Mouse (Mus musculus) embryo, embryonic 11 days (tissue): ENCODE results near the gene Gmpr2.
A peak's percentile ranks its signal among the peaks of the same experiment; 100 is the strongest.

ENCODE experiments used
- DNase-seq: peaks from one replicate; pipeline ENCODE4 v3.0.0-alpha.2; 2015

The Gmpr2 gene

GRCm38 (mm10) chr14:55671833-55672740, at the start of gene Gmpr2, which contains the start of gene Nedd8:
TSS of gene Gmpr2 (plus strand) at chr14:55671941.
TSS of gene Nedd8 (minus strand) at chr14:55672124.
- peak; percentile 96 for DNase-seq

DNA sequence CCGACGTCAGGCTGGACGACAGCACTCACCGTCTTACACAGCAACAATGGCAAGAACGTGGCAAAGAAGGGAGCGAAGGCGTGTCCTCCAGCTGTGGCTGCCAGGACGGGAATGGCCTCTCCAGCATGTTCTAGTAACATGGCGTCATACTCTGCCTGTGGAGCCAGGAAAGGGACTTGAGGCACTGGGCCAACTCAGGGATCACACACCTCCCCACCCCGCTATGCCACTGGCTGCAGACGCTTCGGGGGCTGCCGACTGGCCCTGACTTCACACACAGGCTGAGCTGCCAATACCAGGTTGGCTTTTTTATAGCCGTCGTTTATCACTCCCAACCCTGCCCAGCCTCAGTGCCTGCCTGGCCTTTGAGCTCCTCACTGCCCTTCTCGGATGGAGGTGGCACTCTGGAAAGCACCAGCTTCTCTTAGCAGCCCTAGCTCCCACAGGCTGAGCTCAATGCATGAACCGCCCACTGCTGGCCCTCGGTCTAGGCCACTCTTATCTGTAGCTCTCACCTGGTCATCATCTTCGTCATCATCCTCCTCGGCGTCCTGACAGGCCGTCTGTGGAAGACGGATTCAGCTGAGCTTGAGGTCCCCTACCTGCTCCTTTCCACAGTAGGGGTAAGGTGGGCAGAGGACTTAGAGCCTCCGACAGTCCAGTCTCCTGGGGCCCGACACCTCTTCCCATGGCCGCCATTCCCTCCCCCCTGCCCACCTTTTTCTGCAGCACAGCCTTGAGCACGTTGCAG, 43.5 kb upstream of the Gmpr2 start:
- DNase-seq, result no peak

DNA sequence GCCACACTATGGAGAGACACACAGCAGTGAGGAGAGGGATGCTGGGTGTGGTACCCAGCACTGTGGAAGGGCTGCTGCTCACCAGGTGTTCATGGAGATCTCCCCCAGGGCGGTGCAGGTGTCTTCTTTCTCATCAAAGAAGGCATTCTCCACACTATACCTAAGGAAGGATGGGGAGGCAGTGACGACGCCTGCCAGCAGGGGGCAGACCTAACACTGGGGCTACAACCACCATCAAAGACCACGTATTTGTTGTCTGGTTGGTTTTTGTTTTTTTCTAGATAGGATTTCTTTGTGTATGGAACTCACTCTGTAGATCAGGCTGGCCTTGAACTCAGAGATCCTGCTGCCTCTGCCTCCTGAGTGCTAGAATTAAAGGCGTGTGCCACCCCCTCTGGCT, 42.4 kb upstream of the Gmpr2 start:
- DNase-seq, result peak; percentile 31

GRCm38 (mm10) chr14:55634874-55635522, 36.7 kb upstream of the Gmpr2 start:
- no peak for DNase-seq

GRCm38 (mm10) chr14:55635523-55636007, 36.2 kb upstream of the Gmpr2 start, which contains the start of gene Ipo4:
TSS of gene Ipo4 (minus strand) at chr14:55635957.
- peak; percentile 95 for DNase-seq

DNA sequence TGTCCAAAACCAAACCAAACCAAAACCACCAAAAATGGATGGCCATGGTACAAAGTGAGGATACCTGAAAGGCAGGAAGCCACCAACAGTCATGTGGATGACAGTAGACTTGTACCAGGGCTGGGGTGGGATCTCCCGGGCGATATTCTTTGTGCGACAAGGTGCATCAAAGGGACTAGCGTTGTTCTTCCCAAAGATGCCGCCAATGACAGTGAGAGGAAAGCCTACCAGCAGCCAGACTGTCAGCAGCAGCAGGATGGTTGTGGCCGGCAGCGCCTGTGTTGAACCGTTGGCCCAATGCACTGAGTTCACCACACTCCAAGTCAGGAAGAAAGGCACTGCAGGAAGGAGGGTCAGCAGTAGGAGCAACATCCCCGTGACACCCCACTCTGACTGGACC, 33.9 kb upstream of the Gmpr2 start, which contains the start of gene Gm49378:
Gene Gm49378, minus strand, starts transcription at position 101 of the 400 bp plus-strand sequence.
- DNase-seq, result no peak

- no peak for DNase-seq
Measured at GRCm38 (mm10) chr14:55640816-55641215, 30.9 kb upstream of the Gmpr2 start.

DNA sequence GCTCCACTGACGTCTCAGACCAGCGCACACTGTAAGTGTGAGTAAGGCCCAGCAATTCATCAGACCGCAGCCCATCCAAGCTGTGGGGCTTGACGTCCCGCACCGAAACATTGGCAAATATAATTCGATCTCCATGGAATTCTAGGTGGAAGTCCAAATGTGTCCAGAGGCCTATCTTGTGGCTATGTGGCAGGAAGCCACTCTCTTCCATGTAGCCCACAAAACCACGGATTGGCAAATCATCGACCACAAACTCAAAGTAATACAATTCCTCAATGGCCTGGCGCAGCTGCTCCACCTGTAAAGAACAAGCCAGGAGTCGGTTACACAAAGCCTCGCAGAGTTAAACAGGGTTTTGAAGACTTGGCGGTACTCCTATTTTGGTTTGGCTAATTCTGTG, 30.4 kb upstream of the Gmpr2 start:
- DNase-seq, result no peak

DNA sequence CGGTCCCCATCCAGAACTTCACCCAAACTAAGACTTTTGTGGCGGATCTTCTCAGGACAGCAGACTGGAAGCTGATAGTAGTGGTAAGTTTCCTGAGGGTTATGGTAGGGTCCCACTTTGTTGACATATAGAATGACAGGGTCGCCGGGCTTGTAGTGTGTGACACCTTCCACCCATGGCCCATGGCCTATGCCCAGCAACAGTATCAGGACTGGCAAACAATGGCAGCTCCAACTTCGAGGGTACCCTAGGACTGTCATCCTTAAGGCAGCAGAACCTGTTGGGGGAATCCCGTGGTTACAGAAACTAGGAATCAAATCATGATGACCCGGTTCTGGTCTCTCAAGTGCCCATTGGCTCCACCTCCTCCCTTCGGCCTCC, 29.1 kb upstream of the Gmpr2 start:
- no peak for DNase-seq

DNA sequence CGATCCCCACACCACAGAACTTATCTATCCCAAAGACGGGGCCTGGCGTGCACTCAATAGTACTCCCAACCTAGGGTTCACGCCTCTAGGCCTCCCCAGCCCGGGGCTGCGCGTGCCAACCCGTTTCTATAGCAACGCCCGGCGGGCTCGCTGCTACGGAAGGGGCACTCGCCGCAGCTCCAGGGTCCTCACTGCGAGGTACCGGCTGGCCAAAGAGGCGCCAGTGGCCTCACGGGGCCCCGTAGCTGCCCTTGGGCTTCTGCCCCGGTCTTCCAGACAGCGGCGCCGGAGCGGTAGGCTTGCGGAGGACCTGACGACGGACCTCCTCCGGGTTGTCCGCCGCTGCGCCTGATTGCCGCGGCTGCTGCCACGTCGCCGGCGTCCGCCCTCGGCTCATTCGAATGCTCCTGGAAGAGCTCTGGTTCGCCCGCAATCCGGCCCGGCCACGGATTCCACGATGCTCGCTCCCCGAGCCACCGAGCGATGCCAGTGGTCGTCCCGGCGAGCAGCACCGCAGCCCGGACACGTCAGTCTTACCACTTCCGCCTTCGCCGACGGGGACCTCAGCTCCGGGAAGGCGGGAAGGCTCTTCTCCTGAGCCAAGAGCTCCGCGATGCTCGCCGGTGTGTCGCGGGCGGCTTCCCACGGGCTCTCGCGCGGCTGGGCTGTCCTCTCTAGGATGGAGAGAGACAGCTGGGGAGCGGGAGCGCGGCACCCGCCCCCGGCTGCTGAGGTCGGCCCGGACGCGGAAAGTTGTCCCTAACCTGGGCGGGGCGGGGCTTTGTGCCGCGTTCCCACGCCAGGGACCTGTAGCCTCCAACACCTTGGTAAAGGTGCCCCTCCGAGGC, 28.5 kb upstream of the Gmpr2 start, which contains the start of gene Tm9sf1:
Gene Tm9sf1, minus strand, starts transcription at position 747 of the 848 bp plus-strand sequence.
- DNase-seq, result peak; percentile 92

DNA sequence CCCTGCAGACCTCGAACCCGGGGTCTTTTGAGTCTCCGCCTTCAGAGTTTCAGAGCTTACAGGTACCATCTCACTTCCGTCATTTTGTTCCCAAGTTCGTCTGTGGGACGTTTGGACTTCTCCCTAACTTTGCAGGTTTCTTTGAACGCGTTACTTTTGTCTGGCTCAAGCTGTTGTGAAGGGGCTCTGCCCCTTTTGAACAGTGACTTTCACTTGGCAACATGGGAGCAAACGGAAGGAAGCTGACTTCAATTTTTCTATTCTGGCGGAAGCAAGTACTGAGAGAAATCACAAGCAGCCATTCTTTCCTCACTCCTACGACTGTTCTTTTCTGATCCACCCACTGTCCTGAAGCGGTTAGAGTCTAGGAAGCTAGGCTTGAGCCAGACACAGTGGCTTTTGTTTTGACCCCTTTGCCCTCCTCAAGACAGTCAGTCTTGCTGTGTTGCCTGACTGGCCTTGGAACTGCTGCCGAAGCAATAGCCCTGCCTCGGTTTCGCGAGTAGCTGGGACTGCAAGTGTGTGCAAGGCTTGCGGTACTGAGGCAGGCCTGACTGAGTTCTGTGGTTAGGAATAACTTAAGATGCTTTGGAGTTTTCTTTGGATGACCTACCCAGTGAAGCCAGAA, 27.4 kb upstream of the Gmpr2 start:
- DNase-seq, result peak; percentile 22

DNA sequence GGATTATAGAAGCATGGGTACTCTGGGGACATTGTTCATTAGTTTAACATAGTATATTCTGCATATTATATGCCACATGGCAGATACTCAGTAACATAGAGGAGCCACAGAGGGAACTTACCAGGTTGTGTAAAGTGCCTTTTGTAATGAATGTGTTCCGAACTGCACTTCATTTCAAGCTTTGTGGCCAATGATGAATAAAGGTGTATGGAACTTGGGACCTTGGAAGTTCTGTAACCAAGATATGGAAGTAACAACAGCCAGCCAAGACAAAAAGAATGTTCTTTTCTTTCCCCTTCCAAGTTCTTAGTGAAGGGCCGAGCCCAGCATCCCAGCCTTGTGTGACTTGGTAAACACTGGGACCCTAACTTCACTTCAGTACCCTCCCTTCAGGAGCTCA, 21.9 kb upstream of the Gmpr2 start, which contains the start of gene Tssk4:
Gene Tssk4, plus strand, starts transcription at position 301 of the 400 bp plus-strand sequence.
- DNase-seq, result no peak

- DNase-seq, result no peak
Measured at GRCm38 (mm10) chr14:55651528-55651927, 20.2 kb upstream of the Gmpr2 start.

GRCm38 (mm10) chr14:55656935-55657334, 14.8 kb upstream of the Gmpr2 start:
- DNase-seq, result no peak

- DNase-seq, result no peak
Measured at GRCm38 (mm10) chr14:55658011-55658410, 13.7 kb upstream of the Gmpr2 start.

DNA sequence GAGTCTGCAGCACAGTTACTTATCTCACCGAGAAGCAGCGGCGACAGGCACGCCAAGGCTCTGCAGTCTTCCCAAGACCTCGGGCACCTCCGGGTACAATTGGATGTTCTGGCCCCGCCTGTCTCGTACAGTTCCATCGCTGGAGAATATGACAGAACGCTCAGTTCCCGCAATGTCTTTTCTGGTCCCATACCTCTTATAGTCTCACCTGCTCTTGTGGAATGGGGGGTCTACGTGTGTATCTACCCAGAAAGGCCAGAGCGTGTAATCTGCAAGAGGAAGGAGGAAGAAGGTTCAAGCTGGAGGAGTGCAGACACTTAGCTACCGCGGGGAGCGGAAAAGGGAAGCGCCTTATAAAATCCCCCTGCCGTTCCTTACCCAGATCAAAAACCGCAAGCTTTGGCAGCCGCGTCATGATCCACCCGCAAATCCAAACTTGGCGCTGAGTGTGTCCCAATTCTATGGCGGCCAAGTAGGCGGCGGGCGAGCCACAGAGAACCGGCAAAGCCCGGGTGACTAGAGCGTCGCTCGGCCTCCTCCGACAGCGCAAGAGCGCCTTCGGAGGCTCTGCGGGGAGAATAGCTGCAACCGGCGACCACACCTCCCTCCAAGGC, 11.7 kb upstream of the Gmpr2 start, which contains the start of gene Mdp1:
Gene Mdp1, minus strand, starts transcription at position 549 of the 614 bp plus-strand sequence.
- peak; percentile 95 for DNase-seq

- no peak for DNase-seq
Measured at GRCm38 (mm10) chr14:55660636-55661035, 11.1 kb upstream of the Gmpr2 start.

- no peak for DNase-seq
Measured at GRCm38 (mm10) chr14:55671486-55671832, 282 bp upstream of the Gmpr2 start.

DNA sequence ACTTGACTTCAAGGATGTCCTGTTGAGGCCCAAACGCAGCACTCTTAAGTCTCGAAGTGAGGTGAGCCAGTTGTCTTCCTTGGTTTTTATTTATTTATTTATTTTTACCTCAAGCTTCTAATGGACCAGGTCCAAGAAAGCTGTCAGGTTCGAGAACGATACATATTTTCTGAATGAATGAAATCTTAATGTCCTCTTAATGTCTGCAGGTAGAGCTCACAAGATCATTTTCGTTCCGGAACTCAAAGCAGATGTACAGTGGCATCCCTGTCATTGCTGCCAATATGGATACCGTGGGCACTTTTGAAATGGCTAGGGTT, 960 bp downstream of the Gmpr2 start:
- no peak for DNase-seq

DNA sequence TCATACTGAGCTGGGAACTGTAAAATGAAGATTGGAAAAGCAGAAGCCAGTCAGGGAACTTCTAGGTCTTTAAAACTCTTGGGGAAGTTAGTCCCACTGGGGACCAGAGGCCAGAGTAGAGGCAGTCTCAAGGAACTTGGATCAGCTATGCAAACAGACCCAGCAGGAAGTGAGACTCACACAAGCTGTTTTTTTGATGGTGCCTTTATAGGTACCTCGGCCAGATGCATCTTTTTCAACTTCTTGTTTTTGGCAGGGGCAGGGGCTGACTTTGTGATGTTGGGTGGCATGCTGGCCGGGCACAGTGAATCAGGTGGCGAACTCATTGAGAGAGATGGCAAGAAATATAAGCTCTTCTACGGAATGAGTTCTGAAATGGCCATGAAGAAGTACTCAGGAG, 5.9 kb downstream of the Gmpr2 start:
- DNase-seq, result no peak
